Mouse (Mus musculus): ENCODE results near the gene Kcnab1. TPM values are rescaled to one million over a fixed set of nuclear protein-coding genes. Genes with fewer than 3 reads are reported as not detected.
"Not testable (repeated sequence)": the region's sequence is repeated elsewhere in the genome, so short reads cannot be mapped to it uniquely, and the experiment has no call there.

The Kcnab1 gene
- total RNA-seq, 2 experiments from 2014 or later: 19.0 to 25.0 TPM

- TF ChIP-seq CTCF (IDR thresholded peaks at IDR 0.05): no peak
- Histone ChIP-seq H3K4me3 (peak within 1 kb of the TSS; percentile 87), H3K27ac (peak within 1 kb of the TSS; percentile 93)
- peak; percentile 97 for DNase-seq
- intact Hi-C loops (cut with DNase I): no loop called here
These were observed 283.2 kb downstream of the Kcnab1 start, which contains the start of gene Ssr3 for GRCm38 (mm10) chr3:65392421-65392817. Gene Ssr3 (minus strand): TSS chr3:65392623.

- H3K27ac ChIP-seq; DNase-seq; intact Hi-C loops (cut with DNase I); H3K4me3 ChIP-seq: not testable (repeated sequence)
These were observed 285.9 kb downstream of the Kcnab1 start for GRCm38 (mm10) chr3:65395111-65395510.

GRCm38 (mm10) chr3:65396835-65397504, 287.8 kb downstream of the Kcnab1 start:
- intact Hi-C loops (cut with DNase I): no loop called here
- no peak for DNase-seq
- TF ChIP-seq CTCF (IDR thresholded peaks at IDR 0.05): no peak
- no peak overlapping the region for H3K4me3 ChIP-seq
- H3K27ac ChIP-seq: peak overlapping the region; percentile 0; the same call in 1 of the 2 replicates

GRCm38 (mm10) chr3:65397566-65397965, 288.4 kb downstream of the Kcnab1 start:
- DNase-seq: no peak
- H3K4me3 ChIP-seq: no peak overlapping the region
- TF ChIP-seq CTCF (IDR thresholded peaks at IDR 0.05): no peak
- H3K27ac ChIP-seq: no peak overlapping the region; the same call in 1 of the 2 replicates
- intact Hi-C loops (cut with DNase I): no loop called here

- no peak overlapping the region for H3K27ac ChIP-seq
- DNase-seq: no peak
- no peak for TF ChIP-seq CTCF (IDR thresholded peaks at IDR 0.05)
- intact Hi-C loops (cut with DNase I): no loop called here
- H3K4me3 ChIP-seq: no peak overlapping the region
These were observed 296.6 kb downstream of the Kcnab1 start for GRCm38 (mm10) chr3:65405781-65406180.

- intact Hi-C loops (cut with DNase I): no loop called here
- TF ChIP-seq CTCF (IDR thresholded peaks at IDR 0.05): no peak
- no peak overlapping the region for H3K4me3 ChIP-seq
- no peak for DNase-seq
- no peak overlapping the region for H3K27ac ChIP-seq
These were observed 298.7 kb downstream of the Kcnab1 start for GRCm38 (mm10) chr3:65407891-65408290.

- intact Hi-C loops (cut with DNase I): no loop called here
- no peak for DNase-seq
- Histone ChIP-seq H3K4me3 (no peak overlapping the region), H3K27ac (no peak overlapping the region)
- TF ChIP-seq CTCF (IDR thresholded peaks at IDR 0.05): no peak
These were observed 307.4 kb downstream of the Kcnab1 start for GRCm38 (mm10) chr3:65416571-65416970.

- H3K27ac ChIP-seq: peak overlapping the region; percentile 43
- H3K4me3 ChIP-seq: no peak overlapping the region
- intact Hi-C loops (cut with DNase I): no loop called here
- TF ChIP-seq CTCF (IDR thresholded peaks at IDR 0.05): no peak
- DNase-seq: no peak
These were observed 308.9 kb downstream of the Kcnab1 start for GRCm38 (mm10) chr3:65417913-65418594.

- no peak overlapping the region for H3K4me3 ChIP-seq
- no peak overlapping the region for H3K27ac ChIP-seq
- no peak for TF ChIP-seq CTCF (IDR thresholded peaks at IDR 0.05)
- DNase-seq: no peak
- intact Hi-C loops (cut with DNase I): no loop called here
These were observed 310.5 kb downstream of the Kcnab1 start for GRCm38 (mm10) chr3:65419706-65420105.
